Mouse (Mus musculus) forebrain, embryonic 13.5 days (tissue): ENCODE measurements around the gene Camk2n1. TPM values are rescaled to one million over a fixed set of nuclear protein-coding genes. Genes with fewer than 3 reads are reported as not detected.

Experiments
- ATAC-seq: fragments of 200-750 bp; cut with Nextera tagmentation; 2 replicates; pipeline ENCODE4 v1.8.0; 2017
- H3K27ac ChIP-seq: fragments of 300-500 bp; sonication (generic); 2 replicates; pipeline ENCODE4 v1.5.1; 2015; ENCODE audit warnings: inconsistent platforms, mild to moderate bottlenecking, moderate library complexity
- H3K27me3 ChIP-seq: fragments of 300-500 bp; sonication (generic); 2 replicates; pipeline ENCODE4 v1.6.1; 2015; ENCODE audit warnings: mild to moderate bottlenecking, inconsistent platforms
- H3K36me3 ChIP-seq: fragments of 300-500 bp; sonication (generic); 2 replicates; pipeline ENCODE4 v1.6.1; 2015; ENCODE audit warnings: mild to moderate bottlenecking, inconsistent platforms; ENCODE audit not compliant: poor library complexity, severe bottlenecking
- H3K4me1 ChIP-seq: fragments of 300-500 bp; sonication (generic); 2 replicates; pipeline ENCODE4 v1.6.1; 2015; ENCODE audit warnings: inconsistent platforms
- H3K4me2 ChIP-seq: fragments of 300-500 bp; sonication (generic); 2 replicates; pipeline ENCODE4 v1.6.1; 2015; ENCODE audit warnings: inconsistent platforms, mild to moderate bottlenecking, moderate library complexity
- H3K4me3 ChIP-seq: fragments of 300-500 bp; sonication (generic); 2 replicates; pipeline ENCODE4 v1.5.1; 2015; ENCODE audit warnings: mild to moderate bottlenecking, inconsistent platforms
- H3K9ac ChIP-seq: fragments of 300-500 bp; sonication (generic); 2 replicates; pipeline ENCODE4 v1.6.1; 2015; ENCODE audit warnings: mild to moderate bottlenecking, inconsistent platforms
- H3K9me3 ChIP-seq: fragments of 300-500 bp; sonication (generic); replicated peaks from 2 replicates; pipeline ENCODE4 v1.6.1; 2016; ENCODE audit warnings: inconsistent platforms
- WGBS: fragments of 180-500 bp; shearing (Covaris S2); methylation state at CpG from one replicate; pipeline ENCODE4 v1.1.7; 2015; 5-methylcytosine and 5-hydroxymethylcytosine counted together
- polyA plus RNA-seq: library from polyadenylated mRNA; unstranded; fragments of >200 nt; fragmentation: Nextera tagmentation; extraction: Ambion mirVana; gene quantifications from 2 replicates; pipeline ENCODE4 v1.2.1, GENCODE M21; 2015

Camk2n1 gene
- polyA plus RNA-seq, 1 experiment from 2014 or later = 6.9 TPM

DNA sequence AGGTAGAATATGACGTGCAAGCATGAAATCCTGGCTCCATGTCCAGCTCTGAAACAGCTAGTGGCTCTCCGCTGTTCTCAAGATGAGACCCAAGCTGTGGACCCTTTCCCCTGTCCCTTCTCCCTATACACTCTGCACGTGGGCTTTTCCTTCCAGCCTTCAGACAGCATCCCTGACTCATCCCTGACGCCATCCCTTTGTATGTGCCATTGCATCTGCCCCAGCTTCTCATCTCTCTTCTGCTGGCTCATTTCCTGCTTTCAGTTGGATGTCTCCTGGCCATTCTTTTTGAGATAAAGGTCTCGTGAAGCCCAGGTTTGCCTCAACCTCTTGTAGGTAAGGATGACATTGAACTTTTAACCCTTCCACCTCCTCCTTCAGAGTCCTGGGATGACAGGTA is 46.9 kb downstream of the Camk2n1 start:
- WGBS = 82% methylated on average over 5 of the region's 5 CpGs

DNA sequence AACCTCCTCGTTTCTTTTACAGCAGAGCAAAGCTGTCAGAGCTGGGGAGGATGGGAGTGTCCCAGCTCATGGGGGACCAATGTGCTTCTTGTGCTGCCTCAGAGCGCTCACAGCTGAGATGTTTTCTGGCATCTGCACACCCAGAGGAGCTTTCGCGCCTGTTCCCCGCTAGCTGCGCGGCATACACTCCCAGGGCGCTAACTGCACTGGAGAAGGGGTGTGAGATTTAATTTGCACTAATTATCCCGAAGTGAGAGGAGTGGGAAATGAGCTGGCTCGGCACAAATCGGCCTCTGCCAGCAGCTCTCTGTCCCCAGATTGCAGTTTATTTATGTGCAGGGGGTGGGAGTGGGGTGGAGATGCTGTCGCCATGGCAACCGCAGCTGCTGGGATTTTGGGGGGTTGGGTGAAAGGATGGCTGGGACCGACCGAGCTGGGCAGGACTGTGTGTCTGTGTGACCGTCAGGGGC is 50.6 kb downstream of the Camk2n1 start:
- 0 out of 2 replicates have a peak, but pooled peaks cover 2% of the 10 kb centered on the region for H3K9me3 ChIP-seq
- peak overlapping the region; percentile 3; the same call in 1 of the 2 replicates for H3K9ac ChIP-seq
- peaks cover 24% of the 10 kb centered on the region for H3K4me1 ChIP-seq
- H3K4me2 ChIP-seq = peak overlapping the region; percentile 52
- H3K27me3 ChIP-seq = 0 out of 2 replicates have a peak, but pooled peaks cover 10% of the 10 kb centered on the region
- WGBS = 2% methylated on average over 16 of the region's 16 CpGs
- H3K4me3 ChIP-seq = peak overlapping the region; percentile 21
- no peaks in the 10 kb centered on the region for H3K36me3 ChIP-seq
- peak overlapping the region; percentile 79 for H3K27ac ChIP-seq
- ATAC-seq = peak; percentile 92

More for the DNA sequence above, 46.9 kb downstream of the Camk2n1 start:
- Histone ChIP-seq H3K36me3 (no peaks in the 10 kb centered on the region), H3K4me3 (no peak overlapping the region), H3K9ac (no peak overlapping the region), H3K9me3 (0 out of 2 replicates have a peak, but pooled peaks cover 2% of the 10 kb centered on the region), H3K27ac (no peak overlapping the region), H3K27me3 (0 out of 2 replicates have a peak, but pooled peaks cover 6% of the 10 kb centered on the region), H3K4me1 (peaks cover 34% of the 10 kb centered on the region), H3K4me2 (no peak overlapping the region)
- ATAC-seq = no peak

DNA sequence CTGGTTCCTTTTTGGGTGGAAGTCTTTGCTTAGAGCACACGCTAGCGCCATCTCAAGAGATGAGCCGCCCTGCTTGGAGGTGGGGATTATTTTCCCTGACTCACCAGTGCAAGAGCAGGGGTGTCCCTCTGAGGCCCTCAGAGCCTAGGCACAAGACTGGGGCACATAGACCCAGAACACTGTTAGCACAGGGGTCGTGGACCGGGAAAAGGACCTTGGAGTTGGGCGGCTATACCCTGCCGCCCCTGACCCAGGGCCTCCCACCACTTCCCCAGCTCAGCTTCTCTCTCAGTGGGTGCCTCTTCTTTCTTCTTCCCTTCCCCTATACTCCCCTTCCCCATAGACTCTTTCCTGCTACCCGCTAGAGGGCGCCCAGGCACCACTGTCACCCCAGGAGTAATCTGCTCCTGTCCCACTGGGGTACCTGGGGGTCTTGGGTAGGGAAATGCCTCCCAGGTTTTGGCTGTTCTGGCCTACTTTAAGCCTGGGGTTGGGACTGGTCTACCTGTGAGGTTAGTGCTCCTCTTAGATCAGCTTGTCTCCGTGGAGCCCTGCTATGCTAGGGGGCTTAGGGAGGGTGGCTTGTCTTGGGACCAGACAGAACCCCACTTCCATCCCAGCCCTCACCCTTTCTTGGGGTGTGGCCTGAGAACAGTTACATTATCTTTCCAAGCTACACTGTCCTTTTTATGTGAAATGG is 51.2 kb downstream of the Camk2n1 start:
- Histone ChIP-seq H3K4me2 (peak overlapping the region; percentile 52), H3K4me1 (peaks cover 24% of the 10 kb centered on the region), H3K9ac (peak overlapping the region; percentile 3), H3K4me3 (peak overlapping the region; percentile 21), H3K36me3 (no peaks in the 10 kb centered on the region), H3K9me3 (0 out of 2 replicates have a peak, but pooled peaks cover 2% of the 10 kb centered on the region), H3K27ac (peak overlapping the region; percentile 79), H3K27me3 (0 out of 2 replicates have a peak, but pooled peaks cover 10% of the 10 kb centered on the region)
- 2% methylated on average over 10 of the region's 10 CpGs for WGBS
- peak; percentile 56 for ATAC-seq

DNA sequence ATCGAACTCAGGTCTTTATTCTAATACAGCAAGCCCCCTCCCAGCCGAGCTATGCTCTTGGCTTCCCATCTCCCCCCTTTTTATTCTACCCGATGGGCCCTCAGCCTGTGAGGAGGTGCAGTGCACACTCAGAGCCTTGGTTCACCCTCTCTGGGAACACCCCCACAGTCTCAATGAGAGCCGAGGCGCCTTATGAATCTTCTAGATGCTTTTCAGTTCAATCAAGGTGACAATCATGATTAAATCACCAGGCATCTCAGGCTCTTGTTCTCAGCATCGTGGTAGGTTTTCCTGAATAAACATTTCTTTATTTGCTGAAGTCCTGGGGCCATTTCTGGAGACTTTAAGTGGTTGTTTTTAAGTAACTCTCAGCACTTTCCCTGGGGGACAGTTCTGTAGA is 53.8 kb downstream of the Camk2n1 start:
- no peak for ATAC-seq
- H3K36me3 ChIP-seq = no peaks in the 10 kb centered on the region

More for the DNA sequence above, 53.8 kb downstream of the Camk2n1 start:
- H3K9ac ChIP-seq = no peak overlapping the region
- no peak overlapping the region for H3K4me2 ChIP-seq
- H3K4me3 ChIP-seq = no peak overlapping the region
- WGBS = 66% methylated on average over 6 of the region's 6 CpGs
- H3K4me1 ChIP-seq = peaks cover 24% of the 10 kb centered on the region
- no peak overlapping the region for H3K27ac ChIP-seq
- 0 out of 2 replicates have a peak, but pooled peaks cover 7% of the 10 kb centered on the region for H3K27me3 ChIP-seq
- H3K9me3 ChIP-seq = no peaks in the 10 kb centered on the region

Other genes with a start within 250 kb of the Camk2n1 start
- gene Hp1bp3, start 238.0 kb upstream of the Camk2n1 start, polyA plus RNA-seq = 235 and 259 TPM in 2 replicates
- gene Sh2d5, start 203.9 kb upstream of the Camk2n1 start, polyA plus RNA-seq = 2.5 and 3.0 TPM in 2 replicates
- gene Kif17, start 203.9 kb upstream of the Camk2n1 start, polyA plus RNA-seq = 0.59 and 0.77 TPM in 2 replicates
- 176 and 192 TPM in 2 replicates for gene Ddost, start 149.6 kb upstream of the Camk2n1 start, polyA plus RNA-seq
- 62.4 and 64.2 TPM in 2 replicates for gene Pink1, start 128.0 kb upstream of the Camk2n1 start, polyA plus RNA-seq
- 1.9 and 2.2 TPM in 2 replicates for gene Cda, start 86.3 kb upstream of the Camk2n1 start, polyA plus RNA-seq
- gene Fam43b, start 57.8 kb upstream of the Camk2n1 start, polyA plus RNA-seq = 0.84 and 0.96 TPM in 2 replicates
- 18.6 and 19.2 TPM in 2 replicates for gene Mul1, start 19.6 kb upstream of the Camk2n1 start, polyA plus RNA-seq
- 0.68 and 0.82 TPM in 2 replicates for gene Vwa5b1, start 181.6 kb downstream of the Camk2n1 start, polyA plus RNA-seq